Mouse (Mus musculus): ENCODE data around the gene Hapln4. TPM values are rescaled to one million over a fixed set of nuclear protein-coding genes. Genes with fewer than 3 reads are reported as not detected.

Gene Hapln4
- total RNA-seq, 2 experiments from 2014 or later, result 62.6 to 71.8 TPM

DNA sequence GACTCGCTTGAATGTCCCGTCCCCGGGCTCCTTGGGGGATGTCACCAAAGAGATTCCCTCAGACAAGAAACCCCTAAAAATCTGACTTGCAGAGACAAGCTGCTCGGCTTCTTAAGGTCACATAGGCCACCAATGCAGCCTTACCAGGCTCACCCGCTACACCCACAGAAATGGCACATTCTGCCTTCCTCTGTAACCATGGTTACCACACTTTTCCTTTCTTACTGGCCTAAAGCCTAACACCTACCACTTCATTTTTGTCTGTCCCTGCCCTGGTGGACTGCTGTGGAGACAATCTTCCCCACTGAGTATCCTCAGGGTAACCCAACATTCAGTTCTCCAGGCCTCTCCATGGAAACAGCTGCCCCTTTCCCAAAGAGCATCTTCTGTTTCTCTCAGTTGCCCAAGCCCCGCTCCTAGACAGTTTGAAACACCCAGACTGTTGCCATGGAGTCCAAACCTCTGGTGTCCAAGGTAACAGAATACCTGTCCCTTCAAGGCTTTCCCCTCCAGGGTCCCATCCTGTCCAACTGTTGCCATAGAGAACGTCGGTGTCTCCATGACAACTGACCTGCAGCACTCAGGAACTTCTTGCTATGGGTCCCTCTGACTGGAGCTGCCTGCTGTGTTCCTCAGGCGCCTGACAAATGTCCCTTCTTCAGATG is 6.2 kb downstream of the Hapln4 start:
- DNase-seq (ENCODE audit: low spot score in 2 of 2), result peak in 1 of 2 experiments; percentile 69
- intact Hi-C loops (cut with DNase I), result no loop called here

DNA sequence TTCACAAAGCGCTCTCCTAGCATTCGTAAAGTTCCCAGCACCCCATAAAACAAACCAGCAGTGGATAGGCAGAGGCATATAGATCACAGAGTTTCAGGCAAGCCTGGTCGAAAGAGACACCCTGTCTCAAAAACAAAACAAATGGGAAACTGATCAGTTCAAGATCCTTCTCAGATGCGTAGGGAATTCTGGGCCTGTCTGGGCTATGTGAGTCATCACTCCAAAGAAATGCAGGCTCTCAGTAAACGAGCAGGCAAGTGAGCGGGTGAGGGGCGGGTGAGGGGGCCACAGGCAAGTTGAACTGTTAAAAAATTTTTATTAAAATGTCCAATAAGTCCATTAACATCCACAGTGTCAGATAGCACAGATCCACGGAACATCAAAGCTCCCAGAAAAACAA is 9.5 kb downstream of the Hapln4 start:
- intact Hi-C loops (cut with DNase I), result no loop called here
- peak in 1 of 2 experiments; percentile 57 for DNase-seq (ENCODE audit: low spot score in 2 of 2)

DNA sequence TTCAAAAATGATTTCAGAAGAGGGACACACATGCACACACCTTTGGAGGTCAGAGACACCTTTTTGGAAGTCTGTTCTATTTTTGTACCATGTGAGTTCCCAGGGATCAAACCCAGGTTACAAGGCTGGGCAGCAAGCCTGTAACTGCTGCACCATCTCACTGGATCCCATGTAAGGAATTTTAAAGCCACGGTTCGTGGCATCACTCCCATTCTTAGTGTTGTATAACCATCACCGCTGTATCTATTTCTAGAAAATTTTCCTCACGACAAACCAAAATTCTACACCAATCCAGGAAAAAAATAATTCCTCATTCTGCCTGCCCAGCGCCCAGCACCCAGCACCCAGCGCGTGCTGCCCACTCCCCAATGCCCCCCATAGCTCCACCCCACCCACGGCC is 16.0 kb downstream of the Hapln4 start:
- intact Hi-C loops (cut with DNase I), result loop anchor here (2.0 kb wide), 1 partner anchor 20 kb away; no protein-coding TSS in a partner anchor
- DNase-seq (ENCODE audit: low spot score in 2 of 2), result peak in 1 of 2 experiments; percentile 88

DNA sequence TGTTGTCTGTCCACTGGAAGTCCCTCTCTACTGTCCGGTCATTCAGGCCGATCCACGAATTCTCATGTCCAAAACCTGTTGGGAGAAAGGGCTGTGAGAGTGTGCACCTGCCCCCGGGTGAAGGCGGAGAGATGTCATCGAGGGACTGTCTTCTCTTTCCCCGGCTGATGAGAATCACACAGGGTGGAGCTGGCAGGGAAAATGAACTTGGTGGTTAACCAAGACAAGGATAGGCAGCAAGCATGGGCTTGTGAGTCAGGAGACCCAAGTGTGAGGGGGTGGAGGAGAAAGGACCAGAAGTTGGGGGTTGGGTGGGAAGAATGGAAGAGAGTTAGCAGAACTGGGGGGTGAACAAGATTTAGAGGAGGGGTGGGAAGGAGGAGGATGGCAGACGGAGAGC is 17.0 kb downstream of the Hapln4 start:
- DNase-seq (ENCODE audit: low spot score in 2 of 2), result peak in 1 of 2 experiments; percentile 87
- intact Hi-C loops (cut with DNase I), result no loop called here

DNA sequence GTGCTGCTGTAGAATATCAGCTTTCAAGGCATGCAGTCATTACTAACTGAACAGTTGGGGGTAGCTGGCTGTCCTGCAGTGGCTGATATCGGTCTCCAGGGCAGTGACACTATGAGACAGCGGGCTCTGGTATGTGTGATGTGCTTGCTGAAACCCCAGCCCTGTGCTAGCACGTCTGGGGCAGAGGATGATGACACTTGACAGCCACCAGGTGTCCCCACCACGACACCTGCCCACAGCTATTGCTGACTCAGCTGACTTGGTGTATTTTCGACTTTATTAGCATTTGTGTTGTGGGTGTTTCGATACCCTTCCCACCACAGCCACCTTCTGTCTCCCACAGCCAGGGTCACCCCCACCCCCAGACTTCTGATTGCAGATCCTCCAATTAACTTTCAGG is 21.2 kb downstream of the Hapln4 start:
- DNase-seq (ENCODE audit: low spot score in 2 of 2), result no peak
- intact Hi-C loops (cut with DNase I), result no loop called here

DNA sequence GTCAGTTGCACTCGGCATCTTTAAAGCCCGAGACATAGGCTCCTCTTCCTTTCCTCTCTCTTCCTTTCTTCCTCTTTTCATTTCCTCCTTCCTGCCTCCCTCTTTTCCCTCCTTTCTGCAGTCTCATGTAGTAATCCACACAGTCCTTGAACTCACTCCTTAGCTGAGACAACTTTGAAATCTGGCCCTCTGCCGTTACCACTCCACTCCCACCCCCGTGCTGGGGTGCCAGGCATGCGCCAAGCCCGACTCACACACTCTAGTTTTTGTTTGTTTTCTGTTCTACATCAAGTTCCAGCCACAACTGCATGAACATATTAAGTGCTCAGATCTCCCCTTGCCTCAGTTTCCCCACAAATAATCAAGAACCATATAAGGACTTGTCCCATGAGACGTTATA is 21.7 kb downstream of the Hapln4 start:
- peak in 1 of 2 experiments; percentile 62 for DNase-seq (ENCODE audit: low spot score in 2 of 2)
- intact Hi-C loops (cut with DNase I), result no loop called here

DNA sequence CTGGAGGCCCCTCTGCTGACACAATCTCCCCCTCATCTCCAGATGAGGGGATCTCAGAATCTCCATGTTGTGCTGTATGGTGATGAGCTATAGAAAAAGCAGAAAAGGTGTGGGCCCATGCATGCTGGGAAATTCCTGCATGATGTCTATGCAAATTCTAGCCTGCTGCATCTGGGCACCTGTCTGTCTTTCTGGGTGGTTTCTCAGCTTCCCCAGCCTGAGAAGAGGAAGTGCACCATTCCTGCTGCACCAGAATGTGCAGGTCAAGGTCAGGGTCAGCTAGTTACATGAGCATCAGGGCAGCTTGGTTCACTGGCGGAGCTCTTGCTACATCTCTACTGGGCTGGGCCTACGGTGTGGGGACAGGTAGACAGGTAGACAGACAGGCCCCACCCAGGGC is 27.2 kb downstream of the Hapln4 start:
- intact Hi-C loops (cut with DNase I), result no loop called here
- no peak for DNase-seq (ENCODE audit: low spot score in 2 of 2)

DNA sequence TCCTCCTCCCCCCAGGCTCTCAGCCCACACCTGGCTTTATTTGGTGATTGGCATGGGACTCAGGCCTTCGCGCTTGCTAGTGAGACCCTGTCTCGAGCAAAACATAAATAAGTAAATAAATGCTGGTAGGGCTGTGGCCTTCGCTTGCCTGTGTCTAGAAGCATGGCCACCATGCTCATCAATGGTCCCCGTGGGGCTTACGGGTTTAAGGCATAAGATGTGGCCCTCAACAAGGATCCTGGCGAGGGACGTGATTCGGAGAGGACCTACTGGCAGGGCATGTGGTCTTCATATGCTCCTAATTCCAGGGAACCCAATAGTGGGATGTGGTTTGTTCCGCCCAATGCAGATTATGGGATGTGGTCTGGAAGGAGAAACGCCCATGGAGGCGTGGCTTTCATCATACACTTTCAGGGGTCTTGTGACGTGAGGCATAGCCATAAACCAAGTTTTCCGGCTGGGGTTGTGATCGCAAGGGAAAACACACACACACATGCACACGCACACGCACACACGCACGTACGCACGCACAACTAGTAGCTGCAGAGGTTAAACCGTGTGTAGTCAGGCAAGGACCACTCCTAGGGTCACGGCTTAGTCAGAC is 28.0 kb downstream of the Hapln4 start:
- intact Hi-C loops (cut with DNase I), result no loop called here
- no peak for DNase-seq (ENCODE audit: low spot score in 2 of 2)

DNA sequence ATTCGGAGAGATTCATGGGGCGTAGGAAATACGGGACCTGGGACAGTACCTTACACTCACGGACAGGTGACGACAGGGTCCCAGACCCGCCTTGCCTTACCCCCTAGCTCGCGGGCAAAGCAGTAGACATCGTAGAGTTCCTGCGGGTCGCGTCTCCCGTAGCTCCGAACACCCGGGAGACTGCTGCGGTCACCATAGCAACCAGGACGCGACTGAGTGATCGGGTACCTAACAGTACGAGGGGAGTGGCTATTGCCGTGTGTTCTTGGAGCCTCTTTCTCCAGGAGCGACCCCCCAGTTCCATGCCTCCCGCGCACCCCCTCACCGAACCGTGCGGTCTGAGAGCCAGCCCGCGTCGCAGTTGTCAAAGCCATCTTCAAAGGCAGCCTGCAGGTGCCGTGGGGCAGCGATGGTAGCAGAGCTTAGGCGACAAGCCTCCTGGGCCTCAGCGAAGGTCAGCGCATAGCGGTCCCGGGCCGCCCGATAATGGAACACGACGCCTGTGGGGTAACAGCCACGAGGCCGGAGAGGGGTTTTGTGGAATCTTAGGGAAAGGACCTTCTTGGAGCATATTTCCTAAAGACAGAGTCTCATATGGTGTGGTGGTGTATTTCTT is 29.3 kb downstream of the Hapln4 start:
- intact Hi-C loops (cut with DNase I), result no loop called here
- DNase-seq (ENCODE audit: low spot score in 2 of 2), result no peak

DNA sequence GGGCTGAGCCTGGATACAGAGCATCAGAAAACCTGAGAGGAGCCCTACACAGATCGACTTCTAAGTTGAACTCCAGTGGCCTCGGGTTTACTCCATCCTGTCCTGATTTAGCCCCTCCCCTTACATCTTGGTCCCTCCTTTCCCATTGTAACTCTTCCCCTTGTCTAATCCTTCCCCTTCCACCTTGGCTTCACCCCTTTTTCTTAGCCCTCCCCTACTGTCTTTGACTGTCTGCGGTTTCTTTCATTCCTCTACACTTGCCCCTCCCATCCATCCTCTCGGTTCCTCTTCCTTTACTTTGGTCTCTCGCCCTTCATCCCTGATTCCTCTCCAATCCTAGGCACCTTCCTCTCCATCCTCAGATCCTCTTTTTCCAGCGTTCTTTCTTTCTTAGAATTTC is 31.2 kb downstream of the Hapln4 start:
- intact Hi-C loops (cut with DNase I), result no loop called here
- DNase-seq (ENCODE audit: low spot score in 2 of 2), result no peak

DNA sequence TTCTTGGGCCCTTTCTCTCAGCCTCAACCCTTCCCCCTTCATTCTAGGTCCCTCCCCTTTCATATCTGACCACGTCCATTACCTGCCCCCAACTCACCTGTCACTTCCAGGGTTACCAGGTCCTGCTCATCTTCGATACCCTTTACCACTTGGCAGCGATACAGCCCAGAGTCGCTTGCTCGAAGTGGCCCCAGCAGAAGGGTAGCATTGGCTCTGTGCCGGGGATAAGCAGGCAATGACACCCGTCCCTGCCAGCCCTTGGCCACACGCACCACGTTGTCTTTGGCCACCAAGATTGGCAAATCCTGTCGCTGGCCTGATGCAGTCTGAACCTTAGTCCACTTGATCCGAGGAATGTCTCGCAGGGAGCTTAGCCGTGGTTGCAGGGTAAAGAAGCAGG is 31.6 kb downstream of the Hapln4 start:
- DNase-seq (ENCODE audit: low spot score in 2 of 2), result no peak
- intact Hi-C loops (cut with DNase I), result no loop called here

DNA sequence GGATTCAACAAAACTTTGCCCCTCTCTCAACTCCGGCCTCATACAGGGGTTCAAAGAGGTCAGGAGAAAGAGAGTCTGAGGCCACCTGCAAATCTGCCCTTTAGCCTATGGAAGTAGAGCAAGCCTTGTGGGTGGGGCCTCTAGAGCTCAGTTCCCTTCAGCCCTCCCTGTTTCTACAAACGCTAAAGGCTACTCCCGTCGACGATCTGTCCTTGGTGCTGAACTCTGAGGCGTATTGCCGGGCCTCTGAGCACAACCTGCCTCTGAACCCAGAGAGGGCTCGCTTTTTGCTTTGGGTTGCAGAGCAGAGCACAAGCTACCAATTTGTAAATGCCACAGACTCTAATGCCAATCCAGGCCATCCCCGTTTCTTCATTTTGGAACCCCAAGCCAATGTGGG is 34.4 kb downstream of the Hapln4 start:
- DNase-seq (ENCODE audit: low spot score in 2 of 2), result no peak
- intact Hi-C loops (cut with DNase I), result loop anchor here (2.0 kb wide), 1 partner anchor 19 kb away; no protein-coding TSS in a partner anchor

DNA sequence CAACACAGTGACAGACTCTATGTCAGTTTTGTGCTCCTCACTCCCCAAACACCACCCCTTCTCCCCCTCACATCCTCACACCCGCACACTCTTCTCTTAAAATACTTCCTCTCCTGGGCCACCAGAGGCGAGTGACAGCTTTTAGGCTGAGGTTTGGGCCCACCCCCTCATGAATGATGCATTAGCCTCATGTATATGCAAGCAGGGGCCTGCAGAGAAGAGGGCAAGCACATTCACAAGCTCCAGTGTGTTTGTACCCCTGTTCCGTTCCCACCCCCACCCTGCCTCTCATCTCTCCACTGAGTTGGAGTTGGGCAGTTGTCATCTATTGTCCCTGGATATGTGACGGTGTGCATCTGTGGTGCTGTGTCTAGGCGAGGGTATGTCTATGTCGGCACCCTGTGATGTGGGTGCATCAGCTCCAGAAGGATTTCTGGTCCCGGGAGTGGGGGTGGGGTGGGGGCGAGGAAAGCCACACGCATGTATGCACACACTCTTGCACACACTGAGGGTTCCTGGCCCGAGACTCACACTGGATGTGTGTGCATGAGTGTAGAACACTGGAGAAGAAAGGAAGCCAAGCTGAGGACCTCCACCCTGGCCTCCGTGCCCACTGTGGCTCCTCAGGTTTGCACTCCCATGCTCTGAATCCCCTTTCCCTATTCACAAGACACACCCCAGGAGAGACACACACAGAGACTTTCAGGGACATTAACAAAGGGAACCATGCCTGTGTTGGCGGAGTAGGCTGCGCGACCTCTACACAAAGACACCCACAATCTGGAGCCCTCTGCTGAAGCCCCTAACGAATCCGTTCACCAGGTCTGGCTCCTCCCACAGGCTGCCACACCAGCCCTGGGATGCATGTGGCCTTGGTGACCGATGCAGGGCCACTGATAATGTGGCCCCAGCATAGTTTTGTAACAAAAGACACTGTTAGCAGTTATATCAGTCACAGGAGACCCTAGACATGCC is 35.8 kb downstream of the Hapln4 start:
- intact Hi-C loops (cut with DNase I), result loop anchor here (2.0 kb wide), 1 partner anchor 20 kb away; no protein-coding TSS in a partner anchor

DNA sequence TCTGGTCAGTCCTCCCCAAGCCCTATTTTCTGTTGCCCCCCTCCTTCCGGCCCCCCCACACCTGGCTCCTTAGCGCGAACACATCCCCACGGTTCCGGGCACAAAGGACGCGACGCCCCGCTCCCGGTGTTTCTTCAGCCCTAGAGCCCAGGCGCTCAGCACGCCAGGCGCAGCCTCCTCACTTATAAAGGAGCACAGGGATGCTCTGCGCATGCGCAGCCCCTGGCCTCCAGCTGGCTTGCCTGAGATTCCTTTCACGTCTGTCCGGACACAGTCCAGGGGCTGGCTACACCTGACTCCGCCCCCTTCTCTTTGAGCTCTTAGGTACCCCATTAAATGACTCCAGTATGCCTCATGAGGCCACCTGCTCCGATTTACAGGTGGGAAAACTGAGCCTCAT is 37.4 kb downstream of the Hapln4 start, which contains the start of gene Ncan:
TSS of gene Ncan (minus strand) at position 207 of the 400 bp plus-strand sequence.
- intact Hi-C loops (cut with DNase I), result no loop called here
- peak; percentile 89 to 94 for DNase-seq (ENCODE audit: low spot score in 2 of 2)

More for the DNA sequence above, 35.8 kb downstream of the Hapln4 start:
- peak; percentile 80 to 96 for DNase-seq (ENCODE audit: low spot score in 2 of 2)

DNA sequence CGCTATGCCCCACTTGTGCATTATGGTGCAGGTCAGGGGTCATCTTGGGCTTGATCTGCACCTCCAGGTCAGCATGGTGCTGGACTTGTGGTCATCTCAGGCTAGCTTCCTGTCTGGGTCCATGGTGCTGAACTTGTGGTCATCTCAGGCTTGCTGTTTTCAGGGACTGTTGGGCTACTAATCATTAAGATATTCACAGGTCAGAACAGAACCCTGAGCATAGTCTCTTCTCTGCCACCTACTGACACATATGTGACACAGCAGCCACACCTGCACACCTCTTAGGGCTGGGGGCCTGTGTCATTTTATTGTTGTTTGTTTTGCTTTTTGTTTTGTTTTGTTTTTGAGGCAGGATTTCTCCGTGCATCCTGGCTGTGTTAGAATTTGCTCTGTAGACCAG is 39.6 kb downstream of the Hapln4 start:
- intact Hi-C loops (cut with DNase I), result loop anchor here (2.0 kb wide), 1 partner anchor 36 kb away; no protein-coding TSS in a partner anchor
- no peak for DNase-seq (ENCODE audit: low spot score in 2 of 2)

DNA sequence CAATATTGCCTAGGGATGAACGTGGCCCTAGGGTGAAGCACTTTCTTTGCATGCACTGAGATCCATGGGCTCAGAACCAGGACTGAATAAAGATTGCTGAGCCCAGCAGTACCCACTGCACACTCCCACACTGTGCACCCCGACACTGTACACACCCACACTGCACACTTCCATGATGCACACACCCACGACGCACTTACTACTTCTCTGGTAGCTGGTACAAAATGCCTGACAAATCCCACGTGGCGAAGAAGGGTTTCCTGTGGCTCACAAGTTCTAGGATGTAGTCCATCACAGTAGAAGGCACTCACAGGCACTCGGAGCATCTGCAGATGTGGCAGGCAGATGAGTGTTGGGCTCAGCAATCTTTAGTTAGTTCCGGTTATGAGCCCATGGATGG is 41.7 kb downstream of the Hapln4 start:
- peak in 1 of 2 experiments; percentile 69 for DNase-seq (ENCODE audit: low spot score in 2 of 2)
- intact Hi-C loops (cut with DNase I), result no loop called here

DNA sequence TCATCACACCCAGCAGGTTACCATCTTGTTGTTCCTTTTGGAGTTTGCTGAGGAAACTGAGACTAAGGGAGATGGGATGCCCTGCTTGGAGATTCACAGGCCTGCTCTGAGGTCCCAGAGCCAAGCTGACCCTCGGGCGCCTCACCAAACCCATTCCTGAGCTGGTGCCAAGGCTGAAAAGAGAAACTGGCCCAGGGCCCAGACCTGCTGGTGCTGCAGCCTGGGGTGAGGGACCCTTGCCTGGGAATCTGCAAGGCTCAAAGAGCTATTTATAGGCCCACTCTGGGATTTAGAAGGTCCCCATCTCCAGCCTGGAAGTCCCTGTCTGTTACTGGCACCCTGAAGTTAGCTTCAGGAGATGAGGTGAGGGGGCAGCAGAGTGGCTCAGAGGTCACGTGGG is 45.2 kb downstream of the Hapln4 start:
- DNase-seq (ENCODE audit: low spot score in 2 of 2), result peak; percentile 57 to 60
- intact Hi-C loops (cut with DNase I), result no loop called here

DNA sequence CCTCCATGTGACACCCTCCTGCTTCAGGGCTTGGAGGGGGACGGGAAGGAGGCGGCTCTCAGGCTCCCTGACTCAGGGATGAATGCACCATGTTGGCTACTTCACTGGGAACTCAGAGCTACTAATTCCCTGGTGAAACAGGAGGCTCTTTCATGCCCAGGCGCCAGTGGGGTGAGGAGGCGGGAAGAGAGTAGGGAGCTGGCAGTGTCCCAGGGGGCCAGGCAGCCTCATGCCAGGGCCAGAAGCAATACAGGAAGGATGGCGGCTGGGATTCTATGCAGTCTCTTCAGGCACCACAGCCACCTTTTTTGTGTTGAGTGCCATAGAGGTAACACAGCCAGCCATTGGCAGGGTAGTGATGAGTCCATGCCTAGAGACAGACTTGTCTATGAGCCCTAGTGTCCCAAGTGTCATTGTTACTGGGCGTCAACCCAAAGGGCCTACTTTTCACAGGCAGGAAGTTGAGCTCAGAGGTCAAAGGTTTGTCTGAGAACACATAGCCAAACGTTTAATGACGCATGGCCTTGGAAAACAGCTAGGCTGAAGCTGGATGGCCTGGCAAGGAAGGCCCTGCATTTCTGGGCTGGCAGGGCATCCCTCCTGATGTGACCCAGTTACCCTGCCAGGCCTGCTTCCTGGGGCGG is 46.2 kb downstream of the Hapln4 start:
- intact Hi-C loops (cut with DNase I), result no loop called here
- peak; percentile 67 to 81 for DNase-seq (ENCODE audit: low spot score in 2 of 2)

DNA sequence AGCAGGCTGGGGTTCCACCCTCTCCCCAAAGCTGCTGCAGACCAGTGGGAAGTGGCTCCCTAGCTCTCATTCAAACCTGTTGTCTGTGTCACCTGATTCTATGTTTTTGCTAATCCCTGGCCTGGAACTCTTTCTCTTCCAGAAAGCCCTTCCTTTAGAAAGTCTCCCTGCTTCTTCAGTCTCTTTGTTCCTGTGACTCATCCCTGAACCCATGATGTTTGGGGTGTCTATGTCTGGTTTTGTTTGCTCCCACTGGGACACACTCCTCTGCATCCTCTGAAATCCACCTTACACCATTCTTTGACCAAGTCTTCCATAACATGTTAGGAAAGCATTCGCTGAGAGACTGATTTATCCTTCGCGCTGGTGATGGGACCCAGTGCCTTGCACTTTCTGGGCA is 46.8 kb downstream of the Hapln4 start:
- no peak for DNase-seq (ENCODE audit: low spot score in 2 of 2)
- intact Hi-C loops (cut with DNase I), result no loop called here

Measured in left cerebral cortex, postnatal 25 days (tissue).